Mouse (Mus musculus) small intestine, adult 2 months (tissue): Measurements from ENCODE around the gene Syt6.

Source experiments
- CTCF ChIP-seq: fragments of 200-500 bp; IDR thresholded peaks from 2 replicates; pipeline ENCODE4 v1.5.1; 2012; ENCODE audit warnings: low read depth, mild to moderate bottlenecking, control low read depth, inconsistent platforms, low read length, moderate library complexity, mixed read lengths; ENCODE audit not compliant: insufficient replicate concordance, insufficient read length; ENCODE audit errors: extremely low read depth
- POLR2A ChIP-seq: fragments of 200-500 bp; IDR thresholded peaks from 2 replicates; pipeline ENCODE4 v1.6.1; 2012; ENCODE audit warnings: low read depth, mild to moderate bottlenecking, control low read depth, inconsistent platforms, low read length, moderate library complexity

DNA sequence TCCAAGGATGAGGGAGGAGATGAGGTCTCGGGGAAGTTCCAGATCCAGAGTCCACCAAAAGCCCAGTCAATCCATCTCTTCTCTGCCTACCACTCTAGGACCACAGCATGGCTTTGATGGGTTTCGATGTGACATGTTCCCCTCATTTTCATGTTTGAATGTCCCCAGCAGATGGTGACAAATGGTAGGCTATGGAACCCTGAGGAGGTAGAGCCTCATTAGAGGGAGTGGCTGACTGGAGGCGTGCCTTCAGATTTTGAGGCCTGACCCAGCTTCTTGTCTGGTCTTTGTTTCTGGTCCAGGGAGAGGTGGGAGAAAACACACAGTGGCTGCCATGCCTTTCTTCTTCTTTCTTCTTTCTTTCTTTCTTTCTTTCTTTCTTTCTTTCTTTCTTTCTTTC is 115.5 kb downstream of the Syt6 start:
- TF ChIP-seq POLR2A (no peak), CTCF (no peak)
